Mouse (Mus musculus): ENCODE measurements around the gene Prdm9. TPM values are rescaled to one million over a fixed set of nuclear protein-coding genes. Genes with fewer than 3 reads are reported as not detected.

Prdm9 gene
- total and polyA plus RNA-seq, 3 experiments: 4.4 to 6.6 (median 5.0) TPM

DNA sequence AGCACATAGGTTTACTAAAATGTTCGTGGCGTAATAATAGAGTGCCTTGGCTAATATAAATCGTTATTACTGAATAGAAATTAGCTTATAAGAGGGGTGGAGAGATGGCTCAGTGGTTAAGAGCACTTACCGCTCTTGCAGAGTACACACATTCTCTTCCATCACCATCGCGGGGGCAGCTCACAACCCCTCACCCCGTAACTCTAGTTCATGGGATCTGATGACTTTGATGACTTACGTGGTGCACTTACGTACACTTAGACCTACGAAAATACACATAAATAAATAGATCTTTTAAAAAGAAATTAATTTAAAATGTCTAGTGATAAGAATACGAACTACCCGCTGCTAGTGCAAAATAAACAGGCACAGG lies 760 bp upstream of the Prdm9 start:
- no peaks in the 10 kb centered on the region for H3K9me3 ChIP-seq (replicated peaks; ENCODE audit: low read length)
- no peak overlapping the region; the same call in 1 of the 2 replicates for H3K9ac ChIP-seq (ENCODE audit: insufficient read depth, low read depth)
- H3K4me3 ChIP-seq (replicated peaks in 1 of 3; ENCODE audit: low read depth in 2 of 3, low read length in 2 of 3, poor library complexity in 1 of 3): peak overlapping the region; percentile 54 to 93 (median 74)

DNA sequence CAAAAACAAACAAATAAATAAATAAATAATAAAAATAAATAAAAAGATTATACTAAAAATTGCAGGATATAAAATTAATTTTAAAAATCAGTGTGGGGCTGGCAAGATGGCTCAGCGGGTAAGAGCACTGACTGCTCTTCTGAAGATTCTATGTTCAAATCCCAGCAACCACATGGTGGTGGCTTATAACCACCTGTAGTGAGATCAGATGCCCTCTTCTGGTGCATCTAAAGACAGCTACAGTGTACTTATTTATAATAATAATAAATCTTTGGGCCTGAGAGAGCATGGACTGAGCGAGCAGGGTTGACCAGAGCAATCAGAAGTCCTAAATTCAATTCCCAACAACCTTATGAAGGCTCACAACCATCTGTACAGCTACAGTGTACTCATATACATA lies 4.2 kb downstream of the Prdm9 start:
- Histone ChIP-seq H3K36me3 (replicated peaks in 1 of 2; ENCODE audit: control insufficient read depth in 1 of 2, insufficient read depth in 1 of 2, low read length in 1 of 2) (peaks cover 0 to 12% of the 10 kb centered on the region in 2 experiments), H3K4me1 (ENCODE audit: control insufficient read depth in 1 of 2, insufficient read depth in 2 of 2) (peaks cover 3 to 10% of the 10 kb centered on the region in 2 experiments; a peak in 2 of 4 replicates), H3K27me3 (replicated peaks) (no peaks in the 10 kb centered on the region), H3K9me3 (replicated peaks; ENCODE audit: low read length) (no peaks in the 10 kb centered on the region), H3K4me2 (ENCODE audit: insufficient read depth, low read depth, poor library complexity, severe bottlenecking) (no peak overlapping the region), H3K79me2 (replicated peaks; ENCODE audit: control insufficient read depth, extremely low read depth, insufficient read depth, poor library complexity, severe bottlenecking) (no peaks in the 10 kb centered on the region), H3K9ac (ENCODE audit: insufficient read depth, low read depth) (no peak overlapping the region), H3K27ac (ENCODE audit: insufficient read depth, low read depth) (no peak overlapping the region), H3K4me3 (replicated peaks in 1 of 3; ENCODE audit: low read depth in 2 of 3, low read length in 2 of 3, poor library complexity in 1 of 3) (no peak overlapping the region)
- dilution Hi-C loops (cut with MboI; ENCODE audit: extremely low pct_ligation_motif_present, extremely low pct_unique_long_range_greater_than_20kb, low sequenced_read_pairs): no loop called here
- DNase-seq (ENCODE audit: extremely low read depth): no peak
- TF ChIP-seq MYC (IDR thresholded peaks at IDR 0.05; ENCODE audit: low read depth, low read length): 0 out of 2 replicates have a peak, but pooled peaks have one; percentile 29
- peak; percentile 29; the same call in 1 of the 2 replicates for TF ChIP-seq SMC3 (IDR thresholded peaks at IDR 0.05; ENCODE audit: low read depth, low read length)
- no peak for TF ChIP-seq ZMIZ1 (IDR thresholded peaks at IDR 0.05; ENCODE audit: low read depth, low read length)
- no peak for TF ChIP-seq TCF12 (IDR thresholded peaks at IDR 0.05; ENCODE audit: low read depth, low read length)
- TF ChIP-seq NRF1 (IDR thresholded peaks at IDR 0.05; ENCODE audit: low read depth, low read length): no peak
- no peak for TF ChIP-seq EP300 (IDR thresholded peaks at IDR 0.05; ENCODE audit: low read length)
- no peak for TF ChIP-seq JUN (IDR thresholded peaks at IDR 0.05; ENCODE audit: insufficient read depth, low read depth, low read length)
- TF ChIP-seq ZNF384 (IDR thresholded peaks at IDR 0.05; ENCODE audit: low read depth, low read length): no peak
- peak in 1 of 2 experiments; percentile 38; a peak in 1 of 4 replicates for TF ChIP-seq CTCF (conservative IDR thresholded peaks at IDR 0.05 in 1 of 2, IDR thresholded peaks at IDR 0.05 in 1 of 2; ENCODE audit: low read depth in 2 of 2, low read length in 2 of 2)
- no peak for TF ChIP-seq GABPA (IDR thresholded peaks at IDR 0.05; ENCODE audit: insufficient replicate concordance, low read depth, low read length)
- TF ChIP-seq MAZ (IDR thresholded peaks at IDR 0.05; ENCODE audit: low read depth, low read length): no peak
- TF ChIP-seq NELFE (IDR thresholded peaks at IDR 0.05; ENCODE audit: low read depth, low read length): no peak
- no peak for TF ChIP-seq UBTF (IDR thresholded peaks at IDR 0.05; ENCODE audit: low read depth, low read length)
- no peak for TF ChIP-seq USF2 (conservative IDR thresholded peaks at IDR 0.05; ENCODE audit: low read depth, low read length)
- TF ChIP-seq MXI1 (IDR thresholded peaks at IDR 0.05; ENCODE audit: low read depth, low read length): no peak
- TF ChIP-seq KAT2A (IDR thresholded peaks at IDR 0.05; ENCODE audit: insufficient replicate concordance, low read length): no peak
- no peak for TF ChIP-seq PAX5 (IDR thresholded peaks at IDR 0.05; ENCODE audit: low read length)
- TF ChIP-seq POLR2AphosphoS2 (IDR thresholded peaks at IDR 0.05; ENCODE audit: low read depth, low read length): no peak
- TF ChIP-seq CHD2 (IDR thresholded peaks at IDR 0.05; ENCODE audit: low read length): no peak
- TF ChIP-seq HCFC1 (IDR thresholded peaks at IDR 0.05; ENCODE audit: low read depth, low read length): no peak
- no peak for TF ChIP-seq MAFK (IDR thresholded peaks at IDR 0.05; ENCODE audit: insufficient replicate concordance, low read length)
- no peak for TF ChIP-seq MEF2A (IDR thresholded peaks at IDR 0.05; ENCODE audit: borderline replicate concordance, low read depth, low read length)
- no peak for TF ChIP-seq SIN3A (IDR thresholded peaks at IDR 0.05; ENCODE audit: low read length)
- no peak for TF ChIP-seq ETS1 (conservative IDR thresholded peaks at IDR 0.05; ENCODE audit: low read depth, low read length)
- no peak for TF ChIP-seq IRF4 (IDR thresholded peaks at IDR 0.05; ENCODE audit: low read depth, low read length)
- no peak for TF ChIP-seq TBP (conservative IDR thresholded peaks at IDR 0.05; ENCODE audit: low read depth, low read length)
- TF ChIP-seq ZC3H11A (IDR thresholded peaks at IDR 0.05; ENCODE audit: low read depth, low read length): no peak
- TF ChIP-seq USF1 (IDR thresholded peaks at IDR 0.05; ENCODE audit: low read depth, low read length): no peak
- no peak for TF ChIP-seq MAX (IDR thresholded peaks at IDR 0.05; ENCODE audit: low read length)
- no peak for TF ChIP-seq ELF1 (IDR thresholded peaks at IDR 0.05; ENCODE audit: low read depth, low read length)
- peak; percentile 22 for TF ChIP-seq RAD21 (IDR thresholded peaks at IDR 0.05; ENCODE audit: low read depth, low read length)
- TF ChIP-seq RCOR1 (conservative IDR thresholded peaks at IDR 0.05; ENCODE audit: low read depth, low read length): no peak
- TF ChIP-seq CHD1 (IDR thresholded peaks at IDR 0.05; ENCODE audit: low read depth, low read length): no peak
- in situ Hi-C loops (cut with MboI; ENCODE audit: low pct_ligation_motif_present, low pct_unique_long_range_greater_than_20kb, low sequenced_read_pairs): no loop called here

More for the DNA sequence above, 760 bp upstream of the Prdm9 start:
- Histone ChIP-seq H3K4me1 (ENCODE audit: control insufficient read depth in 1 of 2, insufficient read depth in 2 of 2) (peaks cover 3 to 10% of the 10 kb centered on the region in 2 experiments; a peak in 2 of 4 replicates), H3K27me3 (replicated peaks) (no peaks in the 10 kb centered on the region), H3K36me3 (replicated peaks in 1 of 2; ENCODE audit: control insufficient read depth in 1 of 2, insufficient read depth in 1 of 2, low read length in 1 of 2) (peaks cover 0 to 2% of the 10 kb centered on the region in 2 experiments), H3K27ac (ENCODE audit: insufficient read depth, low read depth) (no peak overlapping the region), H3K4me2 (ENCODE audit: insufficient read depth, low read depth, poor library complexity, severe bottlenecking) (peak overlapping the region; percentile 83), H3K79me2 (replicated peaks; ENCODE audit: control insufficient read depth, extremely low read depth, insufficient read depth, poor library complexity, severe bottlenecking) (no peaks in the 10 kb centered on the region)
- TF ChIP-seq JUN (IDR thresholded peaks at IDR 0.05; ENCODE audit: insufficient read depth, low read depth, low read length): no peak
- TF ChIP-seq SIN3A (IDR thresholded peaks at IDR 0.05; ENCODE audit: low read length): 0 out of 2 replicates have a peak, but pooled peaks have one; percentile 16
- in situ Hi-C loops (cut with MboI; ENCODE audit: low pct_ligation_motif_present, low pct_unique_long_range_greater_than_20kb, low sequenced_read_pairs) (no loop called here), dilution Hi-C loops (cut with MboI; ENCODE audit: extremely low pct_ligation_motif_present, extremely low pct_unique_long_range_greater_than_20kb, low sequenced_read_pairs) (no loop called here)
- no peak for DNase-seq (ENCODE audit: extremely low read depth)

Data from CH12.LX (cell line).